Mouse (Mus musculus) large intestine, adult 2 months (tissue): Measurements from ENCODE around the gene Prss42. TPM values are rescaled to one million over a fixed set of nuclear protein-coding genes. Genes with fewer than 3 reads are reported as not detected.

Experiments
- DNase-seq: peaks from one replicate; pipeline ENCODE4 v3.0.0-alpha.2; 2012; ENCODE audit warnings: low read depth, low spot score
- WGBS: fragments of 180-500 bp; shearing (Covaris S2); methylation state at CpG from one replicate; pipeline ENCODE4 v1.1.7; 2018; 5-methylcytosine and 5-hydroxymethylcytosine counted together
- polyA plus RNA-seq: library from polyadenylated mRNA; depleted of rRNA; stranded (reverse); fragments of >200 nt; gene quantifications from 2 replicates; pipeline ENCODE4 v1.2.3, GENCODE M21; 2012; rRNA removed

The Prss42 gene
- not detected in 2 replicates for polyA plus RNA-seq

- WGBS = 93% methylated on average over 14 of the region's 14 CpGs
- no peak for DNase-seq
Measured at GRCm38 (mm10) chr9:110797866-110798265, at the start of gene Prss42. Gene Prss42, plus strand, starts transcription at chr9:110798166.

GRCm38 (mm10) chr9:110748451-110748850 is 49.5 kb upstream of the Prss42 start:
- DNase-seq = no peak
- WGBS = 49% methylated on average over 2 of the region's 2 CpGs

- 28% methylated on average over 14 of the region's 14 CpGs for WGBS
- DNase-seq = no peak
Measured at GRCm38 (mm10) chr9:110750404-110751187, 47.4 kb upstream of the Prss42 start.

- DNase-seq = no peak
- 66% methylated on average over 5 of the region's 5 CpGs for WGBS
Measured at GRCm38 (mm10) chr9:110751412-110751811, 46.6 kb upstream of the Prss42 start.

GRCm38 (mm10) chr9:110752917-110753435 is 45.0 kb upstream of the Prss42 start:
- WGBS = 77% methylated on average over 4 of the region's 4 CpGs

GRCm38 (mm10) chr9:110753773-110754172 is 44.2 kb upstream of the Prss42 start:
- no peak for DNase-seq
- WGBS = 87% methylated on average over 4 of the region's 4 CpGs

More at GRCm38 (mm10) chr9:110752917-110753435, 45.0 kb upstream of the Prss42 start:
- no peak for DNase-seq

GRCm38 (mm10) chr9:110757816-110758215 is 40.1 kb upstream of the Prss42 start:
- WGBS = 81% methylated on average over 5 of the region's 5 CpGs
- DNase-seq = no peak

GRCm38 (mm10) chr9:110758605-110759004 is 39.4 kb upstream of the Prss42 start:
- no peak for DNase-seq

GRCm38 (mm10) chr9:110759265-110759664 is 38.7 kb upstream of the Prss42 start:
- 50% methylated on average over 2 of the region's 2 CpGs for WGBS
- DNase-seq = peak; percentile 8

More at GRCm38 (mm10) chr9:110758605-110759004, 39.4 kb upstream of the Prss42 start:
- WGBS = 53% methylated on average over 8 of the region's 8 CpGs

GRCm38 (mm10) chr9:110760886-110761285 is 37.1 kb upstream of the Prss42 start:
- no peak for DNase-seq
- 83% methylated on average over 8 of the region's 8 CpGs for WGBS

- DNase-seq = no peak
- WGBS = 81% methylated on average over 10 of the region's 10 CpGs
Measured at GRCm38 (mm10) chr9:110762763-110763162, 35.2 kb upstream of the Prss42 start.

- DNase-seq = no peak
- 62% methylated on average over 2 of the region's 2 CpGs for WGBS
Measured at GRCm38 (mm10) chr9:110763405-110763804, 34.6 kb upstream of the Prss42 start.

- WGBS = 89% methylated on average over 10 of the region's 10 CpGs
Measured at GRCm38 (mm10) chr9:110772336-110772735, 25.6 kb upstream of the Prss42 start.

GRCm38 (mm10) chr9:110774403-110775268 is 23.3 kb upstream of the Prss42 start:
- 74% methylated on average over 15 of the region's 15 CpGs for whole genome bisulfite sequencing
- no peak for DNase-seq

More at GRCm38 (mm10) chr9:110772336-110772735, 25.6 kb upstream of the Prss42 start:
- no peak for DNase-seq

- 76% methylated on average over 10 of the region's 10 CpGs for WGBS
- no peak for DNase-seq
Measured at GRCm38 (mm10) chr9:110775269-110776022, 22.5 kb upstream of the Prss42 start.

GRCm38 (mm10) chr9:110778100-110778499 is 19.9 kb upstream of the Prss42 start:
- WGBS = 79% methylated on average over 1 of the region's 1 CpGs
- DNase-seq = no peak

- no peak for DNase-seq
- 78% methylated on average over 7 of the region's 7 CpGs for WGBS
Measured at GRCm38 (mm10) chr9:110778559-110778958, 19.4 kb upstream of the Prss42 start.

- 74% methylated on average over 5 of the region's 5 CpGs for WGBS
- DNase-seq = no peak
Measured at GRCm38 (mm10) chr9:110779242-110779913, 18.6 kb upstream of the Prss42 start.

GRCm38 (mm10) chr9:110781256-110781721 is 16.7 kb upstream of the Prss42 start:
- DNase-seq = peak; percentile 40
- WGBS = under 1% methylated on average over 43 of the region's 43 CpGs
